ENCODE assay signal across 15 mouse cellular contexts in the genomic region with DNA sequence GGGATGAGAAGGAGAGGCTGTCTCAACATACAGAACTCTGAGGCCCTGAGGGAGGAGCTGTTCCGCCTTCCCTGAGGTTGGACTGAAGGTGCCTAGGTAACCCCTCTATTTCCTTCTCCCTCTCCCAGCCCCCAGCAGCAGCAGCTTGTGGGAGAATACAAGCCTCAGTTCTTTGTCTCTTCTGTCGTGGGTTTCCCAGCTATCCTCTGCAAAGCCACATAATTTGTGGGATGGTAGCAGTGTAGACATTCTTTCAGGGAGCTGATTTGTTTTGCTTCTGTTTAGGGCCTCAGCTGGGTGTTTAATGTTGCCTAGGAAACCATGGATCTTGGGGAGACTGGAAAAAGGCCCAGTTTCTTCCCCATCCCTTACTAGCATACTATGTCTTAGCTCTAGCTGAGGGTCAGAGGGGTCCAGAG. TPM values are rescaled to one million over a fixed set of nuclear protein-coding genes. Genes with fewer than 3 reads are reported as not detected.
DNase-seq lines count a peak whose midpoint lies in the region; ATAC-seq lines count a peak whose summit lies in the region.
"Had no signal": no experiment of that assay in that cellular context is flagged by ENCODE, and none has a peak within 500 bp of the region (broad histone marks: within the 10 kb centered on the region; RNA-seq: fewer than 3 reads in every experiment).

No protein-coding gene starts in this region.

- no peak overlapping the region for H3K4me2 ChIP-seq in neural tube, embryonic 11.5 days (ENCODE audit: low read depth)
- H3K4me2 ChIP-seq in hindbrain, embryonic 12.5 days (replicated peaks), result no peak overlapping the region
- no peak overlapping the region for H3K4me2 ChIP-seq in midbrain, embryonic 14.5 days (ENCODE audit: low read length)
- H3K4me2 ChIP-seq: liver, embryonic 15.5 days; stomach, embryonic 15.5 days had no signal

- WGBS in neural tube, embryonic 11.5 days, result 23% methylated on average over 2 of the region's 2 CpGs
- WGBS in hindbrain, embryonic 12.5 days, result 35% methylated on average over 2 of the region's 2 CpGs
- 31% methylated on average over 2 of the region's 2 CpGs for WGBS in midbrain, embryonic 14.5 days

- no peak overlapping the region for H3K4me3 ChIP-seq in neural tube, embryonic 11.5 days (ENCODE audit: low read depth, low read length)
- no peak overlapping the region for H3K4me3 ChIP-seq in hindbrain, embryonic 12.5 days
- H3K4me3 ChIP-seq in midbrain, embryonic 14.5 days (replicated peaks; ENCODE audit: low read depth, low read length), result no peak overlapping the region
- H3K4me3 ChIP-seq: heart, adult 2 months; limb, embryonic 10.5 days; liver, embryonic 15.5 days; stomach, embryonic 15.5 days had no signal

- no peaks in the 10 kb centered on the region for H3K9me3 ChIP-seq in neural tube, embryonic 11.5 days (ENCODE audit: control insufficient read depth, low read length)
- no peaks in the 10 kb centered on the region for H3K9me3 ChIP-seq in hindbrain, embryonic 12.5 days (replicated peaks)
- 0 out of 2 replicates have a peak, but pooled peaks cover 4% of the 10 kb centered on the region for H3K9me3 ChIP-seq in midbrain, embryonic 14.5 days (ENCODE audit: control insufficient read depth, low read length)
- H3K9me3 ChIP-seq: limb, embryonic 10.5 days; liver, embryonic 15.5 days; stomach, embryonic 15.5 days had no signal

- DNase-seq in neural tube, embryonic 11.5 days (ENCODE audit: low spot score), result no peak
- no peak for DNase-seq in neural tube, embryonic 10.5 days (ENCODE audit: extremely low spot score, low spot score)
- peak; percentile 43 for DNase-seq in midbrain, embryonic 14.5 days
- DNase-seq in ovary, postnatal 14 days (ENCODE audit: low spot score), result no peak
- DNase-seq in adrenal gland, postnatal 36 days, result no peak
- DNase-seq in lung, postnatal 10 days, result no peak
- DNase-seq: cerebellum, postnatal 25 days; heart, adult 2 months; kidney, adult 8-10 months; thymus, postnatal 4 days had no signal

- no peaks in the 10 kb centered on the region for H3K27me3 ChIP-seq in neural tube, embryonic 11.5 days (ENCODE audit: control insufficient read depth, insufficient read depth, low read length)
- no peaks in the 10 kb centered on the region for H3K27me3 ChIP-seq in hindbrain, embryonic 12.5 days
- no peaks in the 10 kb centered on the region for H3K27me3 ChIP-seq in midbrain, embryonic 14.5 days (ENCODE audit: control insufficient read depth, insufficient read depth, low read length)
- H3K27me3 ChIP-seq: liver, embryonic 15.5 days; stomach, embryonic 15.5 days had no signal

- no peak overlapping the region for H3K9ac ChIP-seq in neural tube, embryonic 11.5 days (ENCODE audit: low read length)
- H3K9ac ChIP-seq in hindbrain, embryonic 12.5 days, result no peak overlapping the region
- no peak overlapping the region for H3K9ac ChIP-seq in midbrain, embryonic 14.5 days (replicated peaks; ENCODE audit: low read length)
- H3K9ac ChIP-seq: liver, embryonic 15.5 days; stomach, embryonic 15.5 days had no signal

- H3K4me1 ChIP-seq in neural tube, embryonic 11.5 days (ENCODE audit: control insufficient read depth, insufficient read depth, low read length), result peaks cover 5% of the 10 kb centered on the region; the same call in 1 of the 2 replicates
- H3K4me1 ChIP-seq in hindbrain, embryonic 12.5 days, result peaks cover 18% of the 10 kb centered on the region
- peaks cover 8% of the 10 kb centered on the region for H3K4me1 ChIP-seq in midbrain, embryonic 14.5 days (ENCODE audit: control insufficient read depth, insufficient read depth, low read length)
- H3K4me1 ChIP-seq: liver, embryonic 15.5 days; stomach, embryonic 15.5 days had no signal

- H3K36me3 ChIP-seq in neural tube, embryonic 11.5 days (ENCODE audit: control insufficient read depth, insufficient read depth, low read length), result no peaks in the 10 kb centered on the region
- no peaks in the 10 kb centered on the region for H3K36me3 ChIP-seq in hindbrain, embryonic 12.5 days
- H3K36me3 ChIP-seq in midbrain, embryonic 14.5 days (ENCODE audit: control insufficient read depth, insufficient read depth, low read length), result no peaks in the 10 kb centered on the region
- H3K36me3 ChIP-seq: limb, embryonic 10.5 days; liver, embryonic 15.5 days; stomach, embryonic 15.5 days had no signal

- peak; percentile 74 for ATAC-seq in neural tube, embryonic 11.5 days (ENCODE audit: insufficient read depth, low FRiP score, low TSS enrichment)
- peak; percentile 62 for ATAC-seq in hindbrain, embryonic 12.5 days (ENCODE audit: low FRiP score)
- no peak for ATAC-seq in midbrain, embryonic 14.5 days (ENCODE audit: low FRiP score, low TSS enrichment)

- H3K27ac ChIP-seq in neural tube, embryonic 11.5 days (ENCODE audit: low read depth, low read length), result no peak overlapping the region
- H3K27ac ChIP-seq in hindbrain, embryonic 12.5 days, result peak overlapping the region; percentile 71
- no peak overlapping the region for H3K27ac ChIP-seq in midbrain, embryonic 14.5 days (replicated peaks; ENCODE audit: low read depth, low read length)
- H3K27ac ChIP-seq: heart, adult 2 months; limb, embryonic 10.5 days; liver, embryonic 15.5 days; macrophage; stomach, embryonic 15.5 days had no signal

RNA-seq across cellular contexts. Expression of a gene that starts 34.1 kb away (rescaled TPM):
- 72.9 and 78.7 TPM in 2 replicates for polyA plus RNA-seq in neural tube, embryonic 11.5 days (2014; fragmentation: Nextera tagmentation; extraction: Ambion mirVana)
- polyA plus RNA-seq in hindbrain, embryonic 12.5 days (2016; fragmentation: Nextera tagmentation; extraction: Ambion mirVana), result 76.2 and 85.3 TPM in 2 replicates
- polyA plus RNA-seq in midbrain, embryonic 14.5 days (2014; fragmentation: Nextera tagmentation; extraction: Ambion mirVana), result 109 and 110 TPM in 2 replicates
- total RNA-seq in adrenal gland, postnatal 36 days (2021), result 10 to 100 TPM; 39.0 to 48.7 TPM

RNA-seq across cellular contexts. Expression of a gene that starts 37.3 kb away (rescaled TPM):
- 11.5 and 11.7 TPM in 2 replicates for polyA plus RNA-seq in neural tube, embryonic 11.5 days (2014; fragmentation: Nextera tagmentation; extraction: Ambion mirVana)
- polyA plus RNA-seq in hindbrain, embryonic 12.5 days (2016; fragmentation: Nextera tagmentation; extraction: Ambion mirVana), result 12.4 and 13.6 TPM in 2 replicates
- 2.5 and 4.9 TPM in 2 replicates for polyA plus RNA-seq in midbrain, embryonic 14.5 days (2014; fragmentation: Nextera tagmentation; extraction: Ambion mirVana)
- 1 to 10 TPM; 4.5 to 5.2 TPM for total RNA-seq in adrenal gland, postnatal 36 days (2021)
